Mouse (Mus musculus): ENCODE measurements around the gene Hpse.

DNA sequence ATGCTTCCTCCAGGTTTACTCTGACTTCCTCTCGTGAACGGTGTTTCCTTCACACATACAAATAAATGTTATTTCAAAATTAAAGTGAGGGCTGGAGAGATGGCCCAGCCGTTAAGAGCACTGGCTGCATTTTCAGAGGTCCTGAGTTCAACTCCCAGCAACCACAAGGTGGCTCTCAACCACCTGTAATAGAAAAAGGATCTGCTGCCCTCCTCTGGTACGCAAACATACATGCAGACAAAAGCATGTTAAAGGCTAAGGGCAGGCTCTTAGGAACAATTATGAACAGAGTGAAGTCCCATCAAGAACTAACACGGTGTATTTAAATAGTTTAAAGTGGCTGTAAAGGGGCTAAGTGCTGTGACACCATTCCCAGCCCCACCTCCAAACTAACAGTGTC is 55.7 kb downstream of the Hpse start:
- TF ChIP-seq CTCF (IDR thresholded peaks at IDR 0.05; ENCODE audit: low read depth, low read length) (peak; percentile 51), TAL1 (conservative IDR thresholded peaks at IDR 0.05; ENCODE audit: low read depth, low read length) (no peak), POLR2AphosphoS5 (IDR thresholded peaks at IDR 0.05; ENCODE audit: insufficient replicate concordance, low read depth, low read length) (no peak), GATA1 (IDR thresholded peaks at IDR 0.05; ENCODE audit: borderline replicate concordance, low read length) (no peak)

Measured in G1E (cell line).